Mouse (Mus musculus) liver, adult 2 months (tissue): ENCODE measurements at regions not wholly inside any gene's neighbourhood (a gene's known extent, or its start where the extent isn't known, plus 50 kb on each side); places are given as distances from the start of the nearest gene placed in this dataset.

Experiments
- CTCF ChIP-seq: fragments of 200-500 bp; IDR thresholded peaks from 2 replicates; pipeline ENCODE4 v1.5.1; 2011; ENCODE audit warnings: low read depth, low read length, control low read depth
- POLR2A ChIP-seq: fragments of 200-500 bp; IDR thresholded peaks from 2 replicates; pipeline ENCODE4 v1.6.1; 2011; ENCODE audit warnings: low read length, control low read depth; ENCODE audit not compliant: insufficient read depth; ENCODE audit errors: extremely low read depth

GRCm38 (mm10) chr12:9954178-9954888 is 384.4 kb downstream of the Osr1 start:
- TF ChIP-seq CTCF (no peak), POLR2A (no peak)
